Mouse (Mus musculus) mesoderm, embryonic 11.5 days (tissue): Measurements from ENCODE around the gene Gm10486.
"Not testable (repeated sequence)": the region's sequence is repeated elsewhere in the genome, so short reads cannot be mapped to it uniquely, and the experiment has no call there.

Experiments
- DNase-seq: peaks from one replicate; pipeline ENCODE4 v3.0.0-alpha.2; 2012; ENCODE audit warnings: low read depth, low spot score

The Gm10486 gene

DNA sequence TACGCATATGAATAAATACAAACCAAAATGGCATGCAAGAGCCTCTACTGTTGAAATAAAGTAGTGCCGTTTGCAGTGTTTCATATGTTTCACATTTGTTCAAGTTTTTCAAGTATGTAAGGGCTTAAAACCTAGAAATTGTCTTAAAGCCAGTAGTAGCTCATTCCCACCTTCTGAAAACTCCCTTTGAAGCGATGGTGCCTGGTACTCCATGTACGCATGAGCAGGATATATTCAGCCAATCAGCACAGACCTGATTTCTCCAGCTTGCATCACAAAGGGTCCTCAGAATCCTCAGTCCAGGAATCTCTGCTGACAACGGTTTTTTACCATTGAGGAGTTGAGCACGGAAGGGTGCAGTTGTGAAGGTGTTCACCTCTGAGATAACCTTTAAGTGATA lies at the start of gene Gm10486:
Gene Gm10486, plus strand, starts transcription at position 301 of the 400 bp plus-strand sequence.
- not testable (repeated sequence) for DNase-seq
